Mouse (Mus musculus) ovary, adult 18-20 months (tissue): ENCODE results near the gene Mcoln3.

Experiments used
- DNase-seq: peaks from one replicate; pipeline ENCODE4 v3.0.0; 2022; ENCODE audit warnings: low spot score, mixed read lengths

Mcoln3 gene

GRCm38 (mm10) chr3:146134834-146135233 is 17.6 kb downstream of the Mcoln3 start:
- no peak for DNase-seq

GRCm38 (mm10) chr3:146135417-146135816 is 18.2 kb downstream of the Mcoln3 start:
- DNase-seq = no peak

GRCm38 (mm10) chr3:146136422-146136821 is 19.2 kb downstream of the Mcoln3 start:
- DNase-seq = no peak

GRCm38 (mm10) chr3:146140276-146140675 is 23.0 kb downstream of the Mcoln3 start:
- no peak for DNase-seq

- DNase-seq = no peak
These were observed 25.3 kb downstream of the Mcoln3 start for GRCm38 (mm10) chr3:146142523-146142922.

- no peak for DNase-seq
These were observed 28.3 kb downstream of the Mcoln3 start for GRCm38 (mm10) chr3:146145501-146145900.

- DNase-seq = no peak
These were observed 28.9 kb downstream of the Mcoln3 start for GRCm38 (mm10) chr3:146146131-146146530.

- DNase-seq = no peak
These were observed 32.2 kb downstream of the Mcoln3 start, which contains the start of gene Mcoln2 for GRCm38 (mm10) chr3:146149156-146150057. TSS of gene Mcoln2 (plus strand) at chr3:146149833.

GRCm38 (mm10) chr3:146150058-146150400 is 32.8 kb downstream of the Mcoln3 start:
- no peak for DNase-seq

GRCm38 (mm10) chr3:146150560-146150959 is 33.3 kb downstream of the Mcoln3 start:
- DNase-seq = no peak

GRCm38 (mm10) chr3:146151328-146151727 is 34.1 kb downstream of the Mcoln3 start:
- no peak for DNase-seq

- no peak for DNase-seq
These were observed 34.5 kb downstream of the Mcoln3 start for GRCm38 (mm10) chr3:146151755-146152154.

GRCm38 (mm10) chr3:146152348-146152747 is 35.1 kb downstream of the Mcoln3 start:
- no peak for DNase-seq

GRCm38 (mm10) chr3:146152913-146153312 is 35.7 kb downstream of the Mcoln3 start:
- no peak for DNase-seq

- no peak for DNase-seq
These were observed 36.8 kb downstream of the Mcoln3 start for GRCm38 (mm10) chr3:146153862-146154611.

GRCm38 (mm10) chr3:146155628-146156576 is 38.7 kb downstream of the Mcoln3 start:
- DNase-seq = no peak

GRCm38 (mm10) chr3:146156811-146157210 is 39.6 kb downstream of the Mcoln3 start:
- DNase-seq = no peak

GRCm38 (mm10) chr3:146158039-146158438 is 40.8 kb downstream of the Mcoln3 start:
- DNase-seq = no peak

GRCm38 (mm10) chr3:146159360-146159759 is 42.1 kb downstream of the Mcoln3 start:
- no peak for DNase-seq

- DNase-seq = no peak
These were observed 44.9 kb downstream of the Mcoln3 start for GRCm38 (mm10) chr3:146162197-146162596.

GRCm38 (mm10) chr3:146169356-146169755 is 52.1 kb downstream of the Mcoln3 start:
- no peak for DNase-seq

- DNase-seq = no peak
These were observed 55.8 kb downstream of the Mcoln3 start for GRCm38 (mm10) chr3:146173030-146173429.
